Mouse (Mus musculus): ENCODE measurements around the gene Tmem100.

GRCm38 (mm10) chr11:90066405-90067250 is 36.5 kb downstream of the Tmem100 start:
- TF ChIP-seq CTCF (IDR thresholded peaks at IDR 0.05; ENCODE audit: insufficient read depth, low read length): no peak
- TF ChIP-seq POLR2A (IDR thresholded peaks at IDR 0.05; ENCODE audit: borderline replicate concordance, extremely low read depth, low read depth, low read length): no peak

Data from lung, adult 2 months (tissue).